Mouse (Mus musculus) C2C12 (cell line): ENCODE results near the gene Ago4. TPM values are rescaled to one million over a fixed set of nuclear protein-coding genes. Genes with fewer than 3 reads are reported as not detected.

ENCODE experiments used
- H3K27me3 ChIP-seq: one replicate; pipeline ENCODE4 v1.6.1; 2011; ENCODE audit not compliant: control insufficient read depth, insufficient read depth, insufficient read length
- H3K36me3 ChIP-seq: one replicate; pipeline ENCODE4 v1.6.1; 2011; ENCODE audit not compliant: control insufficient read depth, insufficient read depth
- H3K4me3 ChIP-seq: one replicate; pipeline ENCODE4 v1.5.1; 2011; ENCODE audit warnings: mild to moderate bottlenecking, control low read depth; ENCODE audit not compliant: poor library complexity, insufficient read depth, severe bottlenecking
- H3K79me2 ChIP-seq: one replicate; pipeline ENCODE4 v1.6.1; 2011; ENCODE audit not compliant: control insufficient read depth, insufficient read depth
- H3K79me3 ChIP-seq: one replicate; pipeline ENCODE4 v1.6.1; 2011; ENCODE audit warnings: low read depth, control low read depth
- H3ac ChIP-seq: one replicate; pipeline ENCODE3; 2011; ENCODE audit warnings: low read depth; ENCODE audit not compliant: control insufficient read depth, insufficient read length
- CEBPB ChIP-seq: IDR thresholded peaks from one replicate; pipeline ENCODE4 v1.6.1; 2011; ENCODE audit warnings: low read depth, mild to moderate bottlenecking, control low read depth, moderate library complexity
- CTCF ChIP-seq: IDR thresholded peaks from one replicate; pipeline ENCODE4 v1.5.1; 2011; ENCODE audit not compliant: control insufficient read depth, insufficient read depth, insufficient read length
- FOSL1 ChIP-seq: IDR thresholded peaks from one replicate; pipeline ENCODE4 v1.8.0; 2011; ENCODE audit warnings: mild to moderate bottlenecking, low read length; ENCODE audit not compliant: poor library complexity, insufficient read depth, severe bottlenecking
- MAX ChIP-seq: IDR thresholded peaks from one replicate; pipeline ENCODE4 v1.6.1; 2011; ENCODE audit warnings: mild to moderate bottlenecking, control low read depth
- MYOD1 ChIP-seq: IDR thresholded peaks from one replicate; pipeline ENCODE4 v1.6.1; 2011; ENCODE audit warnings: low read depth; ENCODE audit not compliant: control insufficient read depth, insufficient read length
- MYOG ChIP-seq: IDR thresholded peaks from one replicate; pipeline ENCODE4 v1.6.1; 2011; ENCODE audit not compliant: control insufficient read depth, insufficient read length; ENCODE audit errors: extremely low read depth
- USF1 ChIP-seq: IDR thresholded peaks from one replicate; pipeline ENCODE4 v1.6.1; 2011; ENCODE audit warnings: low read depth, mild to moderate bottlenecking, control low read depth, moderate library complexity
- polyA plus RNA-seq: library from polyadenylated mRNA; unstranded; fragments of >200 nt; fragmentation: generic; extraction: Trizol; gene quantifications from one replicate; pipeline ENCODE4 v1.2.1, GENCODE M21; 2012; ENCODE audit warnings: missing spikeins

The Ago4 gene
- polyA plus RNA-seq, 1 experiment: 0.01 TPM

DNA sequence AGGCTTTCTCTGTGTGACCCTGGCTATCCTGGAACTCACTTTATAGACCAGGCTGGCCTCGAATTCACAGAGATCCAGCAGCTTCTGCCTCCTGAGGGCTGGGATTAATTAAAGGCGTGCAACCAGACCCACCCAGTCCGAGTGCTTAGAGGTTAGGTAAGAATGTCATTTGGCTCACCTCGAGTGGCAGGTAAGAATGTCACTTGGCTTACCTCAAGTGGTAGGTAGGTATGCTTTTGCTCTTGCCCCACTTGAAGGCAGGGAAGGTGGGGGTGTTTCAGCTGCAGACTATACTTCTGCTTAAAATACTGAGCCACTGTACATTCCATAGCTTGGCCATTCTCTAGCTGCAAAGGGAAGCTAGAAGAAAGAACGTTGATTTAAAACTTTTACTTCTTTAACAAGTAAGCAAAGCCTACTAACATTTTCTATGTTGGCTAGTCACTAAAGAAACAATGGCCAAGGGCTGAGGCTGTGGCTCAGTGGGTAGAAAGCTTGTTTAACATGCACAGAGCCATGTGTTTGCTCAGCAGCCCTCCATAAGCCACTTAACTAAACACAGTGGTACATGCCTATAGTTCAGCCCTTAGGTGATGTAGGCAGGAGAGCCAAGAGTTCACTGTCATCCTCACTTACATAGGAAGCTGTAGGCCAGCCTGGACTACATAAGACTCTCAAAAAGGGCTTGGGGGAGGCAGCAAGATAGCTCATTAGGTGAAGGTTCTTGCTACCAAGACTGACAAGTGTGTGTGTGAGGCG is 20.8 kb downstream of the Ago4 start:
- Histone ChIP-seq H3K79me3 (no peaks in the 10 kb centered on the region), H3ac (no peak overlapping the region), H3K27me3 (peaks cover 8% of the 10 kb centered on the region), H3K4me3 (no peak overlapping the region), H3K36me3 (no peaks in the 10 kb centered on the region), H3K79me2 (no peaks in the 10 kb centered on the region)
- TF ChIP-seq CTCF (no peak), USF1 (no peak), FOSL1 (no peak), CEBPB (no peak)

DNA sequence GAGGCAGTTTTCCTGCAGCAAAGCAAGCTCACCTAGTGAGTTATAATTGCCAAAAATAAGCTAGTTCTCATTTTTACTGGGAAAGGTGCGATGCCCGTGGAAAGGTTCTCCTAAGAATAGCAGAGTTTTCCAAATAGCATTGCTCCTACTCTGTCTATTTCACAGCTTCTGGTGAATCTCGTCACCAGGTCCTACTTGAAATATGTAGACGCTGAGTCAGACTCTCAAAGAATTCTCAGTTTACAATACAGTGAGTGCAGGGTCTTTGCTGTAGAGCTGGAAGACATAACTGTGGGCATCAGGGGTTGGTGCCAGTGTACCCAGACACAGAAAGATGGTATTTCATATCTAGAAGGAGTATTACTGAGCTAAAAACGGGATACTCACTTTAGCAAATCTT is 22.3 kb downstream of the Ago4 start:
- H3ac ChIP-seq: no peak overlapping the region
- no peaks in the 10 kb centered on the region for H3K79me3 ChIP-seq
- peaks cover 17% of the 10 kb centered on the region for H3K27me3 ChIP-seq
- no peak overlapping the region for H3K4me3 ChIP-seq
- H3K79me2 ChIP-seq: no peaks in the 10 kb centered on the region
- no peaks in the 10 kb centered on the region for H3K36me3 ChIP-seq
- TF ChIP-seq CEBPB (no peak), MYOD1 (no peak), MAX (no peak), USF1 (no peak), MYOG (no peak)

DNA sequence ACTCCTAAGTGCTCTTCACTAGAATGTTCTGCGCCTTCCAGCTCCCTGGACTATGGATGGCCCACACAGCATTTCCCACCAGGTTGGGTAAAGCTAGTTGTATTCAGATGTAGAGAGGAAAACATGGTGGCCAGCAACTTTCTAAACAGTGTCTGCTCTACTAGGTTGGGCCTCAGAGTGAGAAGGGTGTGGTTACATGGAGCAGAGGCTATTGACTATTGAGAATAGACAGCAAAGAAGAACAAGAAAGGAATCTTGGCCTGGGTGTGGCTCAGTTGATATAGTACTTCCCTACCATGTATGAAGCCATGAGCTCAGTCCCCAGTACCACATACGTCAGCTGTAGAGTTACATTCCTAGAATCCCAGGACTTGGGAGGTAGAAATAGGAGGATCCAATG is 24.2 kb downstream of the Ago4 start:
- Histone ChIP-seq H3K36me3 (no peaks in the 10 kb centered on the region), H3K79me3 (no peaks in the 10 kb centered on the region), H3K79me2 (no peaks in the 10 kb centered on the region), H3K27me3 (peaks cover 35% of the 10 kb centered on the region), H3K4me3 (no peak overlapping the region), H3ac (no peak overlapping the region)
- TF ChIP-seq CEBPB: no peak
- TF ChIP-seq FOSL1: no peak
- TF ChIP-seq CTCF: no peak
- no peak for TF ChIP-seq MYOD1
- no peak for TF ChIP-seq MAX

GRCm38 (mm10) chr4:126508110-126508899 is 25.0 kb downstream of the Ago4 start:
- no peak overlapping the region for H3K4me3 ChIP-seq
- H3ac ChIP-seq: no peak overlapping the region
- no peaks in the 10 kb centered on the region for H3K36me3 ChIP-seq
- H3K27me3 ChIP-seq: peaks cover 39% of the 10 kb centered on the region
- no peak for TF ChIP-seq USF1
- TF ChIP-seq MYOG: no peak
- no peak for TF ChIP-seq FOSL1
- no peak for TF ChIP-seq CTCF
- no peak for TF ChIP-seq CEBPB
- TF ChIP-seq MYOD1: no peak
- TF ChIP-seq MAX: no peak
- H3K79me2 ChIP-seq: no peaks in the 10 kb centered on the region
- H3K79me3 ChIP-seq: no peaks in the 10 kb centered on the region

- TF ChIP-seq MAX: no peak
- TF ChIP-seq FOSL1: no peak
- TF ChIP-seq USF1: no peak
- no peak for TF ChIP-seq MYOG
- TF ChIP-seq MYOD1: no peak
- no peak for TF ChIP-seq CTCF
- no peak for TF ChIP-seq CEBPB
Measured at GRCm38 (mm10) chr4:126502977-126503309, 30.3 kb downstream of the Ago4 start.

More at GRCm38 (mm10) chr4:126502977-126503309, 30.3 kb downstream of the Ago4 start:
- Histone ChIP-seq H3K79me2 (no peaks in the 10 kb centered on the region), H3ac (no peak overlapping the region), H3K4me3 (no peak overlapping the region), H3K36me3 (no peaks in the 10 kb centered on the region), H3K27me3 (peaks cover 37% of the 10 kb centered on the region), H3K79me3 (no peaks in the 10 kb centered on the region)
